Mouse (Mus musculus): Measurements from ENCODE around the gene Brd4.

The Brd4 gene

GRCm38 (mm10) chr17:32165266-32165802 lies 119.2 kb downstream of the Brd4 start:
- DNase-seq, result no peak

- no peak for DNase-seq
Observed at GRCm38 (mm10) chr17:32164780-32165179, 119.7 kb downstream of the Brd4 start.

GRCm38 (mm10) chr17:32163910-32164650 lies 120.4 kb downstream of the Brd4 start:
- peak; percentile 37 to 53 for DNase-seq

GRCm38 (mm10) chr17:32162112-32162850 lies 122.2 kb downstream of the Brd4 start:
- peak; percentile 26 to 56 for DNase-seq

- DNase-seq, result no peak
Observed at GRCm38 (mm10) chr17:32160882-32161281, 123.6 kb downstream of the Brd4 start.

- DNase-seq, result no peak
Observed at GRCm38 (mm10) chr17:32158841-32159240, 125.7 kb downstream of the Brd4 start.

GRCm38 (mm10) chr17:32146718-32147117 lies 137.8 kb downstream of the Brd4 start:
- no peak for DNase-seq
